Mouse (Mus musculus) urinary bladder, postnatal 10 days (tissue): Measurements from ENCODE around the gene Pde4d.

Source experiments
- DNase-seq: peaks from one replicate; pipeline ENCODE4 v3.0.0; 2022; ENCODE audit warnings: low spot score

Gene Pde4d

DNA sequence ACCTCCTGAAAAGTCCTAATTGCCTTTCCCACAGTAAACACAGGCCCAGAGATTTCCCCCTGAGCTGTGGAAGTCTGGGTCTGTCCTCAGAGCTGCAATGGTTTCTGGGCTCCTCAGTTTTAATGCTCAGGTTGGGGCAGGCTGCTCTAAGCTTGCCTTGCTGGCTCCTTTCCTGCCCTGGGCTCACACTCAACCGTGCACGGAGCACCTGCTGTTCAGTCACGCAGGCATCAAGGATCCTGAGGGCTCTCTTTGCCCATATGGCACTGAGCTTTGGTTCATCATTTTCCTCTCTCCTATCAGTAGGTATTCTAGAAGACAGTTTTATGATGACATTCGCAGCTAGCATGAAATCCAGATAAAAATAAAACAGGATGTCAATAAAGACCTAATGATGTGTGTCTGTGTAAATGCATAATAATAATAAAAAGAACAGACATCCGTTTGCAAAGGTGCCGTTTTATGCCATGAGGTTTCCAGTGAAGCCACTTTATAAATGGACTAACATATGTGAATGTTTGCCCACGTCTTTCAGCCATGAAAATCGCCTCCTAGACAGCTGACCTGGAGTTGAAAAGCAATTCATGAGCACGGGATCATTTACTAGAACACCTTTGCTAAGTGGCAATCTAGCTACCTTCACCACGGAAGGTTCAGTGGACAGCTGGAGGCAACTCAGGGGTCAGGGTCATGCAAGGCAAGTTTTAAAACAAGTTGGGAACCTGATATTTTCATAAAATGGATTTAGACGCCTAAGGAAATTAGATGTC lies 726.3 kb downstream of the Pde4d start:
- no peak for DNase-seq

DNA sequence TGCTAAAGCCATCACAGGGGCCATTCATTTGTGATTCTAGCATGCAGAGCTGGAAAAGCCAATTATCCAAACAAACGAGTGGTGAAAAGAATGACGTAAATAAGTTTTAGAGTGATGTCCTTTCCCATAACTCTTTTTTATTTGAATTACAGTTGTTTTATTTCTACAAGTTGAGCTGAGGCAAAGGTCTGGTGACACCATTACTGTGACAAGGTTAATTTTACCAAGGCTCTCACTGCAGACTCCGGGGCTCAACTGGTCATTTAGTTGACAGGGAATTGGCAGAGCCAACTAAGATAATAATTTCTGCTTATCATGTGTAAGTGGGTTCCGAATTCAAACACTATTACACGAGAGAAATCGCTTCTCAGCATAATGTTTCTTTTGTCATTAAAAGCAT lies 731.6 kb downstream of the Pde4d start:
- no peak for DNase-seq

DNA sequence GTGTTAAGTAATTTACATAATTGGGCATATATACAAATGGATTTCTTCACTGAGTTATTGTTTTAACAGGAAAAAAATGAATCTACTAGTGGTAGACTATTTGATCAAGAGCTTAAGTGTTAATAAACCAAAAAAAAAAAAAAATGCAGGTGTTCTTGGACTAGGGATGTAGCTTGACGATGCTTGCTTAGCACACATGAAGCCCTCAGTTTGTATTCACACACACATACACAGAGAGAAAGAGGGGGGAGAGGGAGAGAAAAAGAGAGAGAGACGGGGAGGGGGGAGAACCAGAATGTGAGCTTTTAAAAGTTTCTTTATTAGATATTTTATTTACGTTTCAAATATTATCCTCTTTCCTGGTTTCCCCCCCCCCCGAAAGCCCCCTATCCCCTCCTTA lies 740.9 kb downstream of the Pde4d start:
- no peak for DNase-seq

DNA sequence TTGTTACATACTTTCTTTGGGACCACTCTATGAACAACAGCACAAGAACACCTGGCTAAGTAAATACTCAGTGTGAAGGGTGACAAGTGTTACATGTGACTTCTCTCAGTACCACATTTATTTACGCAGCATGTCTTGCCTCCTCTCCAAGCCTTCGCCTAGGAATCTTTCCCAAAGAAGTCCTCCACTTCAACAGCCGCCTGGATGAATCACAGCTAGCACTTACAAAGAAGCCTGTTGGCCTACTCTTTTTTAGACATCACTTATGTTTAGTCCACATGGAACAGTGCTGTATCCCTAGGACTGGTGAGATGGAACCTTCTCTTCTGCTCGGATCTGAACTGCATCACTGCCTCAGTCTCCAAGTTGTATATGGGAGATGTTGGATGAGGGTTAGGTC lies 741.4 kb downstream of the Pde4d start:
- no peak for DNase-seq

DNA sequence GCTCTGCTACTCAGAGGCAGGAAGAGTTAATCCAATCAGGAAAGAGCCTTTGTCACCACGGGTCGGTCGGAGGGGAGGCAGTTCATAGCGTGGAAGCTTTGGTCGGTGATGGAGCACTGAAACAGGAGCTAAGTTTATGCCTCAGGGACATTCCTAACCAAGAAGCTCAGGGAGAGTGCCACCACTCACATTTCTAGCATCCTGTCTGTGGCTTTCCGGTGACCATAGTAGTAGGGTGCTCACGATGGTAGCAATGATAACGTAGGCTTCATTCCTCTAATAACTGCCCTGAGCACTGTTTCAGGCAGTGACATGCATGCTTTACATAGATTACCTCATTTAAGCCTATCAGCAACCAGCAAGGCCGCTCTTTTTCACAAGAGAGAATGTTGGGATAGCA lies 755.8 kb downstream of the Pde4d start:
- DNase-seq: no peak

DNA sequence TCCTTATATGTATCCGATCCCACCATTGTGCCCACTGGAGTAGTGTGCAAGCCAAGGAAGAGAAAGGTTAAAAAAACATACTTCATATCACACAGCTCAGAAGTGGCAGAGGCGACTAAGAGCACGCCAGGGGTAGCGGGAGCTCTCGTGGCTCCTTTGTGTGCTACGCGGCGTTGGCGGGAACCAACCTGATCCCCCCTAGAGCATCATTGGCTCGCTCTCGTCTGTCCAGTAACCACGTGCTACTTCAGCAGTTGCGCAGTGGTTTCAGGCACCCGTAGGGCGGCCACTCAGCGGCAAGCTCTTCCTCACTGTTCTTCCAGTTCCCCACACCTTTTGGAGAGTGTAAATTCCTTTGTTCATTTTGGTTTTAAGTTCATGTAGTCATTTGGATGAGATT lies 758.9 kb downstream of the Pde4d start:
- no peak for DNase-seq

DNA sequence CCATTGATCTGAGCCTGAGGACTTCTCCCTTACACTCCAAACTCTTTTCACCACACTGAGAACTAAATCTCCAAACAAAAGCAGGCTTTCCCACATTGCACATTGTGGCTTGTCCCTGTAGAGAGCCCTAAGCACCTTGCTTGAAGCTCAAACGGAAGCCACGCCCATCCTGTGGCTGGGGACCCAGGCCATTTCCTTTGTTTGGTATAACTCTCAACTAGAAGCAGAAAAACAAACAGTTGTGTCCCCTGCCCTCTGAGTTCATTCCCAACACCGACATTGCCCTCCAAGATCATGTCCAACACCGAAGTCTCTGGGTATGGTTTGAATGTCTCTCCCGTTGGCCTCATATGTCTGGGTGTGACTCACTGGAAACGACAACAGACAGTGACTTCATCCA lies 759.7 kb downstream of the Pde4d start:
- no peak for DNase-seq

DNA sequence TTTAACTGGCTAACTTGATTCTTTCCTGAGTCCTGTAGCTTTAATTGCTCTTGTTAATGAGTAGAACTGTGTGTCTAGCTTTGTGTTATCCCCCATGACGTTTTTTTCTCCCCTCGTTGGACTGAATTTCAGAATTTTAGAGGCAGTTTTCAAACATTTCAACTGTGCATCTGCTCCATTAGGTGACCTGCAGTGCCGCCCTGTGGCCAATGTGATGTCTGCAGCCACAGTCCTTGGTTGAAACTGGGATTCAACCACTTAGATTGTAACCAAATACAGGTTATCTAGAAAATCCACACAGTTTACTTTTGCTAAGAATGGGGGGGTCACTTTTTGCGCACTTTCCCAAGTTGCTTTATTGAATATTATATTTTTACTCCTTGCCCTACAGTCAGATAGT lies 760.7 kb downstream of the Pde4d start:
- peak; percentile 58 for DNase-seq

DNA sequence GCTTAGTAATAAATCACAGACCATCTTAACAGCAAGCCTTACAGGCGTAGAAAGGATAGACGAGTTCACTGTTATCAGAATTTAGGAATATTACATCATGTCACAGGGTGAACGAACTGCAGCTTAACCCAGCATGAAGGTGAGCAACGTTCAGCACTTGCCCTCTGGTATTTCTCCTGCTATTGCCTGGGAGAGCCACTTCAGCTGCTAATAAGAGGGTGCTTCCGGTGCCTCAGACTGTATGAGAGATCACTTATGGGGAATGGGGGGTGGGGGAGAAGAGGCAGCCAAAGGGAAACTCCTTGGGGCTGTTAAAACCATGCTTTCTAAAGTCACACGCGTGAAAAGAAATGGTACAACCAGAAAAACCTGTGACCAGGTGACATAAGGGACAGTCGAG lies 761.7 kb downstream of the Pde4d start:
- DNase-seq: no peak

DNA sequence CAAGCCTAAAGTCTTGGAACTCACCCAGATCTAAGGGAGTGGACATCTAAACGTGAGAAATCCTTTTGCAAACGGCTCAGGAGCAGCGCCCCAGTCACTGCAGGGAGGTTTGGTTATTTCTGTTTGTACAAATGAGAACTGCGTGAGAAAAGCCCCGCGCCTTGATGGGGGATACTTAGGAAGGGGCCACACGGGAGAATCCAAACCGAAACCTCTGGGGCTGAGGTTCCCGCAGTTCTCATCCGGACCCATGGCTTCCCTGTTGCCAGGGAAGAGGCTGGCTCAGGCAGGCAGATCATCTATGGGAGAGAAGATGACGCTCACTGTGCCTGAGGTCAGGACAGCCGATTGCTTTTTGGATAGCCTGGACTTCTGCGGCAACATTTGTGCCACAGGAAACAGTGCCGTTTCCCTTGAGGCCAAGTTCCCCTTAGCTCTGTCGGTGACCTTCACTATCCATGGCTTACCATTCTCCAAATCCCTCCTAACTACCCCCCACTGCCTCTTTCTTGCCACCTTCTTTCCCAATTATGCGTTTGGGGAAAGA lies 762.3 kb downstream of the Pde4d start:
- no peak for DNase-seq

DNA sequence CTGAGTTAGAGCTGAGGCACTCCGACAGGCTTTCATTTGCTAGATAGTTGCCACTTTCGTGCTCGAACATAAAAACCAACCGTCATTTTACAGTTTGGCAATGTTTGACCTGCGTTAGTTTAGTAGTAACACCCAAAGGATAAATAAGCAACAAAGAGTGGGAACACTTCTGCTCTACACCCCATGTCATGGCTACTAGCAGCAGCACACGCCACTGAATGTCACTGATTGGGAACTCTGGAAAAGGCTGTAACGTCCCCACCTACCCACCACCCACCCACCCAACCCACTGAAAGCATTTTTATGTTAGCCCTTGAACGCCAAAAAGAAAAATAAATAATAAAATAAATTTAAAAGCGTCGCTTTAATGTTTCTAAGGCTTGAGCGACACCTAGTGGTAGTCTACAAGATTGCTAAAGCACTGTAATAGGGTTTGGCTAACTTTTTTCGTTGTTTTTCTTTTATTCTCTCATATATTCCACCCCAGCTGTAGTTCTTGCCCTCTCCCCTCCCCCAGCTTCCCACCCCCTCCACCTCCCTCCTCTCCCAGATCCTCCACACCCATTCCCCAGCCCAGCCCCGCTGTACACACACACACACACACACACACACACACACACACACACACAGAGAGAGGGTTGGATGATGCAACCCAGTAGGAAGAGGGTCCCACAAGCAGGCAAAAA lies 763.2 kb downstream of the Pde4d start:
- no peak for DNase-seq

DNA sequence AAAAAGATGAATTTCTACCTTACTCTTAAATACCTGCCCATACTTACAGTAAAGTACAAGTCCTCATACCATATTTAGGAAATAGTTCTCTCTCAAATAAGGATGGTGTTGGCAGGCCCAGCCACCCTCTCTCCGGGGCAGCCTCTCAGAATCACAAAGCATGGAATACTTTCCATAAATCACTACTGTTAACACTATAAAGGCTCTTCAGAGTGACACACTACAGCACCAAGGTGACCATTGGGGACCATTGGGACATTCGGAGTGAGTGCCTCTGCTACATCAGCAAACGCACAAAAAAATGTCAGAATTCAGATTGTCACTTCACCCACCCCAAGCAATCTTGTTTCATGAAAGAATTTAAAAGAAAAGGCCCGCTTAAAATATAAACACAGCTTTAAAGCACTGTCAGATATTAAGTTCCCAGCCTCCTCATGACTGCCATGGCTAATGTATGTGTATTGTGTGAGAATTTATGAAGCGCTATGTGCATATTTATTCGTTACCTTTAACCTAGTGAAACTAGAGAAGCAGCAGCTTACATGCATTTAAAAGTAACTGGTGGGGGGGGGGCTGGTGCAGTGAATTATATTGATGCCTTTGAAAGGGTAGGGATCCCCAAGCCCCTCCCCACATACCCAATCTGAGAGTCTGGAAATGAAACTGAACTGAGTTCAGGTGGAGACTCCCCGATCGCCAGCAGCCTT lies 769.4 kb downstream of the Pde4d start:
- no peak for DNase-seq

DNA sequence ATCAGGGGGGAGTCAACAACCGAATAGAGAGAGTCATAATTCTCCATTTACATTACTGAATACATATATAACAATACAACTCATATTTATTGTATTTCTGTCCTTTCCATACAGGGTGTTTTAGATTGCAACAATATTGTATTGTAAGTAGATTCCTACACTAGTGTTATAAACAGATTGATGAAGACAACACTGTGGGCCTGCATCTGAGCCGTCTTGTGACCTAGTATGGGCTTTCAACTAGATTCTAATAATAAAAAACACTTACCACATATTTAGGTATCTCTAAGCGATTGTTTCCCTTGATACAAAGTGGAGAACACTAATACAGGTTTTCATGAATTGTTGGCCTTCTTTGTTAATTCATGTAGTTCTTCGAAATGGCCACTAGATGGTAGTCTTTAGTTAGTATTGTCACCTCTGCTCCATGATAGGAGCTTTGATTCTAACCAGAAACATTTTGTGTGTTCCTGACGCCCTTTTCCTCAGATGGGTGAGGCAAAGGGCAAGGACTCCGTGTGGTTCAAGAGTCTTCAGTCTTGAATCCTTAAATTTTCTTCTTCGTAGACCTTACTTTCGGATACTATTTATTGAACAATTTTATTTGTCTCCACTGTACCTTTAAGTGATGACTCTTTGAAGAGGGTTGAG lies 779.3 kb downstream of the Pde4d start:
- no peak for DNase-seq

DNA sequence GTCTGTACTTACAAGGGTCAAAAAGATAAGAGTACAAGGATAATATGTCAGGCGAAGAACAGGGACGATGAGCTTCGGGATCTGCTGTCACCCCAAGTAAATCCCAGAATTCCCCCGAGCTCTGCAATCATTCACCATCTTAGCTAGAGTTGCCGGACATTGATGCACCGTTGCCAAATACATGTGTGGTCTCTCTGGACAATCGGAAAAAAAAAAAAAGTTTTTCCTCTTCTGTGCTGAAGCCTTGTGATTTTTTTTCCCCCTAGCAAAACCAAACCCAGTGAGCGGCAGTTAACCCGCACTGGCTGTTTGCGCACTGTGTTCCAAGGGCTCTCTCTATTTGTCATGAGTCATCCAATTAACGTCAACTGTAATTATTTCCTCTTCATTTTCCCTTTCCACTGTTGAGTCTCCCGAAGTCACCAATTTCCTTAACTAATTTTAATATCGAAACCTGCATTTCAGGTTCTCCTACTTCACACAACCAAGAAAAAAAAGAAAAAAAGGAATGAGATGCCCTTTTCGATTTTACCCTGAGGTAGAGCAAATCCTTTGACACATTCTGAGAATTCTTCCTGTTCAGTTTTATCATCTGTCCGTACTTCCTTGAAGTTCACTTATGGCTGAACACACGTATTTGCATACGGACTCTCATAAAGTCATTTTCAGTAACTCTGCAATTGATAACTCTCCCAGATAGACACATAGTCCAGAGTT lies 780.0 kb downstream of the Pde4d start:
- DNase-seq: no peak

DNA sequence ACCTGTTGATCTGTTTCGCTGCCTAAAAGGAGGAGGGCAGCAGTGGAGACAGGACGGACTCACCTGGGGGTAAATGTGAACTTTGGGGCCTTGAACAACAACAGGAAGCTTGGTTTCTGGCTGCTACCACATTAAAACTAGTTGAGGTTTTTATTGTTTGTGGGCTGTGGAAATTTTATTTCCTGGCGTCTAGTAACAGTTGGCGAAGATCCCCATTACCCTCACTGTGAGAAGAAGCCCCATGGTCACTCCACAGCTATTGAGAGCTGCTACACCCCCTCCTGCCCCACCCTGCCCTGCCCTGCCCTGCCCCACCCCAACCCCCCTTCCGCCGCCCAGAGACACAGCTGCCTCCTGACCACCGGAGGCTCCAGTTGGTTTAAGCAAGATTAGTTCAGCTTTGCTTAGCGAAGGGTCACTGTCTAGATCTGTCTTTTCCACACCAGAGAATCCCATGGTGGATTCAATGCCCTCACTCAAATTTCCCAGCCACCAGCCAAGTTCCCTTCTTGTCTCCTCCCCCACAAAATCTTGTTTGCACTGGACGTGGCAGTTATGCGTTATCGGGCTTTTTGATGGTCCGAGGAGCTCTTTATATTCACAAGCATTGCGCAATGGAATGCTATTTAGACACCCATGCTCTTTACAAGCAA lies 780.7 kb downstream of the Pde4d start:
- no peak for DNase-seq

DNA sequence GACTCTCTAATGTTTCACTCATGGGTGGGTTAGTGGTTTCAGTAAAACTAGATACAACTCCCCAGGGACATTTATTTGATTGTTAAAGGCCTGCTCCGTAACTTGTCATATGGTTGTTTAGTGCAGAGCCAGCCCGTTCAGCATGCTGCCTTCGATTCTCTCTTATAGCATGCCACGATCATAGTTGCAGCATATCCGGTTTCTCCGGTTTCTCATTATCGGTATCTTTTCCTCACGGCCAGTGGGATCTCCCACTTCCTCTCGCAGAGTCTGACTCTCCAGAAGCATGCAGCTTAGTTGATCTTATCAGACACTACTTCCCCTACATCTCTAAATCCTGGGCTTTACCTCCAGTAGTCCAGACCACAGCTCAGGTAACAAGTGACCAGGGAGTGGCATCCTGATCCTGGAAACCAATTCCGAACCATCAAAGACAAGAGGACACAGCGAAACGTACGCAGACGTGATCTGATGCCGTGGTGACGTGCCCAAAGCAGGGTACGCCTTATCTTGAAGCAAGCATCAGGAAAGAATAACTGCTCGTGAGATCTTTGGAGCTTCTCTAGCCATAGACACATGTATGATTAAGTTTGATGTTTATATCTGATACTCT lies 782.2 kb downstream of the Pde4d start:
- no peak for DNase-seq

DNA sequence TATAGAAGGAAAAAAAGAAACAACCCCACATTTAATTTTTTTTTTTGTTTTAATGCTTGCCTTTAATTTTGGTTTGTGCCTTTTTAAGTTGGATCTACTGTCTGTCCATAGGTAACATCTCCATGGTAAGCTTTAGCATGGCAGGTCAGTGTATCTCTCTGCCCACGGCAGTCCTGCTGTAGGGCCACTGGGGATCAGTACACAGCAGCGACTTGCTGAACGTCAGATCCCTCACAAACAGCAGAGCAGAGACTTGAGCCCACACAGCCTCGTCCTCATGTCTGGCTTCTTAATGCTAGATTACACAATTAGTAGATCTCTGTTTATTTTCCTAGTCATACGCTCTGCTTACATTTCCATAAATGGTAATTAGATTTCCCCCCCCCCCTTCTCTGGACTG lies 782.8 kb downstream of the Pde4d start:
- no peak for DNase-seq

DNA sequence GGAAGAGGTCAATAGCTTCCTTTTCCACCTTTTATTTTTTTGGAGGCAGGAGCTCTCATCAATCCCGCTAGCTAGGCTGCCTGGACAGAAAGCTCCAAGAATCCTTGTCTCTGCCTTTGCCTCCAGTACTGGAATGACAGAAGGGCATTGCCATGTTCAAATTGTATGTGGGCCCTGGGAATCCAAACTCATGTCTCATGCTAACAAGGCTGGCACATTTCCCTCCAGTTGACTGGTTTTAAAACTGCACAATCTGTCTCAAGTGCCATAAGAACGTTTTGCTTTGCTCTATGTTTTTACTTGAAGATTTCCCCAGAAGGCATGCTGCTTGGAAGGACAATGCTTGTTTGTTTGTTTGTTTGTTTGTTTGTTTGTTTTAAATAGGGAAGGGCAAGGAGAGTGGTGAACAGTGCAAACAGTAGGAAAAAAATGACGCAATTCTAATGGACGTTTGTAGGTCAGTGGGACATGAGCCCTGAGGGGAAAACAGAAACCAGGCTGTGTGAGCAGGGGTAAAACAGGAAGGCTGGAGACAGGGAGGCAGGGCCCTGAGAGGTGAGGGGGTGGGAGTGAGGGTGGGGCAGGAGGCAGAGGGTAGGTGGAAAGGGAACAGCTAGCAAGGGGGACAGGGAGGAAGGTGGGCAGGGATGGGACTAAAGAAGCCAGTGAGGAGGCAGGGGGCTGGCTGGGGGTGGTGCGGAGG lies 784.3 kb downstream of the Pde4d start:
- DNase-seq: no peak

DNA sequence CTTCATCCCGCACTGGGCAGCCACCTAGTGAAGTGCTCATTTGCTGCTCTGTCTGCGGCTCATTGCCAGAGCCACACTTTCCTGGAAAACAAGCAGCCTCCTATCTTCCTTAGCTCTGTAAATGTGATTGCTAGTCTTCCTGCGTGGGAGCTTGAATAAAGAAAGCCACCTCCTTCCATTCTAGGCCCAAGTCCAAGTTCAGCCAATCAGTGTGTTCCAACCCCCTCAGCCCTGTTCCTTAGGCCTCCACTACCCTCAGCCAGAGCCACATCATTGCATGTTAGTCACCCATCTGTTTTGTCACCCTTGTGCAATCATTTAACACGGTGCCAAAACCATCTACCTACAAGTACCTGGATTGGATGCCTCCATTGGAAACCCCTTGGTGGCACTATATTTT lies 786.3 kb downstream of the Pde4d start:
- DNase-seq: no peak

DNA sequence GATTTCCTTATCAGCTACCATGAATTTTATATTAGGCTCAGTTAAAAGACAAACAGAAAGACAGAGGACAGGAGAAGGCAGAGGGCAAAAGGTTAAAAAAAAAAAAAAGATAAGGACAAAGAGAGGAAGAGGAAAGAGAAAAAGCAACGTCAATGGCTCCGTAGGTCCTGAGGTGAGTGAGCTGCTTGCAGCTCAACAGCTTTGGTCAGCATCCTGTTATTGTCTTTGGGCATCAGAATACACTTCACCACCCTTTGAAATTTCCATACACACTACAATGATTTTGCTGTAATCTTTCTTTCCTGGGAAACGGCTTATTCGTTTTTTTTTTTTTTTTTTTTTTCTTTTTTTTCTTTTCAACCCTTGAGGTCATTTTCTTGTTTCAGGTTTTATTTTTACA lies 788.9 kb downstream of the Pde4d start:
- DNase-seq: no peak
